Mouse (Mus musculus) sigmoid colon, adult 10 weeks (tissue): Measurements from ENCODE around the gene Tnfrsf17. TPM values are rescaled to one million over a fixed set of nuclear protein-coding genes. Genes with fewer than 3 reads are reported as not detected.

Experiments used
- polyA plus RNA-seq: library from polyadenylated mRNA; stranded (reverse); fragments of 350-450 nt; fragmentation: Illumina TruSeq; extraction: RNeasy Lipid Tissue Mini Kit (QIAGEN cat#74804); gene quantifications from one replicate; pipeline ENCODE4 v1.2.3, GENCODE M21; 2014; ENCODE audit warnings: low read depth, low replicate concordance

The Tnfrsf17 gene
- 1.2 TPM for polyA plus RNA-seq

GRCm38 (mm10) chr16:11313512-11313911 lies at the start of gene Tnfrsf17:
Gene Tnfrsf17, plus strand, starts transcription at chr16:11313812.

GRCm38 (mm10) chr16:11322409-11323323 lies 9.1 kb downstream of the Tnfrsf17 start, which contains the start of gene Snx29:
Gene Snx29, plus strand, starts transcription at chr16:11322908.

Other genes starting within 250 kb of the Tnfrsf17 start
- 104 TPM for gene Litaf, start 247.7 kb upstream of the Tnfrsf17 start, polyA plus RNA-seq
- 28.1 TPM for gene Txndc11, start 179.2 kb upstream of the Tnfrsf17 start, polyA plus RNA-seq
- 747 TPM for gene Zc3h7a, start 137.4 kb upstream of the Tnfrsf17 start, polyA plus RNA-seq
- gene Rsl1d1, start 110.5 kb upstream of the Tnfrsf17 start, polyA plus RNA-seq, result 179 TPM
- gene Gspt1, start 59.5 kb upstream of the Tnfrsf17 start, polyA plus RNA-seq, result 312 TPM
- 1.6 TPM for gene Snx29, start 9.1 kb downstream of the Tnfrsf17 start, polyA plus RNA-seq